Mouse (Mus musculus): ENCODE measurements around the gene Klk12. TPM values are rescaled to one million over a fixed set of nuclear protein-coding genes. Genes with fewer than 3 reads are reported as not detected.

The Klk12 gene
- total RNA-seq, 2 experiments from 2014 or later = not detected

GRCm38 (mm10) chr7:43797844-43798462 is 29.3 kb downstream of the Klk12 start:
- peak overlapping the region; percentile 56; the same call in 1 of the 2 replicates for H3K4me3 ChIP-seq
- no peak for TF ChIP-seq CTCF (IDR thresholded peaks at IDR 0.05)
- no peak for DNase-seq (ENCODE audit: extremely low spot score in 1 of 2, low spot score in 2 of 2)
- H3K27ac ChIP-seq = no peak overlapping the region
- intact Hi-C loops (cut with DNase I) = no loop called here

- DNase-seq (ENCODE audit: extremely low spot score in 1 of 2, low spot score in 2 of 2) = no peak
These were observed 31.2 kb downstream of the Klk12 start for GRCm38 (mm10) chr7:43799876-43800275.

GRCm38 (mm10) chr7:43810994-43811393 is 42.3 kb downstream of the Klk12 start, which contains the start of gene Klk7:
Gene Klk7 (plus strand): TSS chr7:43811294.
- no peak for DNase-seq (ENCODE audit: extremely low spot score in 1 of 2, low spot score in 2 of 2)
- no peak for TF ChIP-seq CTCF (IDR thresholded peaks at IDR 0.05)
- Histone ChIP-seq H3K4me3 (no peak within 1 kb of the TSS), H3K27ac (no peak within 1 kb of the TSS)
- intact Hi-C loops (cut with DNase I) = no loop called here

More at GRCm38 (mm10) chr7:43799876-43800275, 31.2 kb downstream of the Klk12 start:
- no peak for TF ChIP-seq CTCF (IDR thresholded peaks at IDR 0.05)
- intact Hi-C loops (cut with DNase I) = no loop called here
- Histone ChIP-seq H3K4me3 (no peak overlapping the region), H3K27ac (no peak overlapping the region)

GRCm38 (mm10) chr7:43815211-43815610 is 46.5 kb downstream of the Klk12 start:
- no peak for DNase-seq (ENCODE audit: extremely low spot score in 1 of 2, low spot score in 2 of 2)
- intact Hi-C loops (cut with DNase I) = no loop called here
- Histone ChIP-seq H3K27ac (no peak overlapping the region), H3K4me3 (no peak overlapping the region)
- no peak for TF ChIP-seq CTCF (IDR thresholded peaks at IDR 0.05)

- DNase-seq (ENCODE audit: extremely low spot score in 1 of 2, low spot score in 2 of 2) = no peak
- H3K27ac ChIP-seq = no peak overlapping the region
- no peak for TF ChIP-seq CTCF (IDR thresholded peaks at IDR 0.05)
- intact Hi-C loops (cut with DNase I) = no loop called here
- no peak overlapping the region for H3K4me3 ChIP-seq
These were observed 48.0 kb downstream of the Klk12 start for GRCm38 (mm10) chr7:43816746-43817145.

GRCm38 (mm10) chr7:43821581-43821980 is 52.9 kb downstream of the Klk12 start:
- no peak overlapping the region for H3K27ac ChIP-seq
- intact Hi-C loops (cut with DNase I) = no loop called here
- DNase-seq (ENCODE audit: extremely low spot score in 1 of 2, low spot score in 2 of 2) = no peak
- no peak overlapping the region for H3K4me3 ChIP-seq
- TF ChIP-seq CTCF (IDR thresholded peaks at IDR 0.05) = no peak

Other genes starting within 250 kb of the Klk12 start
- 1 to 10 TPM; 3.7 to 4.7 TPM for gene Cd33, start 224.5 kb upstream of the Klk12 start, total RNA-seq (2021)
- gene Zfp658, start 206.6 kb upstream of the Klk12 start, total RNA-seq (2021) = 1 to 10 TPM; 5.2 to 5.5 TPM
- 10 to 100 TPM; 14.5 to 16.2 TPM for gene Zfp719, start 189.3 kb upstream of the Klk12 start, total RNA-seq (2021)
- gene Zfp819, start 161.7 kb upstream of the Klk12 start, total RNA-seq (2021) = under 1 TPM; 0.16 to 0.25 TPM
- gene Ceacam18, start 134.2 kb upstream of the Klk12 start, total RNA-seq (2021) = not detected
- gene Siglece, start 108.7 kb upstream of the Klk12 start, total RNA-seq (2021) = 1 to 10 TPM; 1.3 to 1.5 TPM
- 1 to 10 TPM; 8.5 to 8.9 TPM for gene Ctu1, start 96.9 kb upstream of the Klk12 start, total RNA-seq (2021)
- gene Klk14, start 78.5 kb upstream of the Klk12 start, total RNA-seq (2021) = not detected
- gene Klk13, start 56.3 kb upstream of the Klk12 start, total RNA-seq (2021) = not detected
- not detected for gene Klk11, start 5.7 kb downstream of the Klk12 start, total RNA-seq (2021)
- not detected for gene Klk10, start 12.1 kb downstream of the Klk12 start, total RNA-seq (2021)
- gene Klk9, start 23.0 kb downstream of the Klk12 start, total RNA-seq (2021) = not detected
- gene Klk8, start 28.7 kb downstream of the Klk12 start, total RNA-seq (2021) = 1 to 10 TPM; 2.3 to 3.7 TPM
- not detected for gene Klk7, start 42.4 kb downstream of the Klk12 start, total RNA-seq (2021)
- gene Klk6, start 55.6 kb downstream of the Klk12 start, total RNA-seq (2021) = 1 to 10 TPM in 1 of 2 experiments, not detected in 1; 2.0 TPM
- not detected for gene Klk5, start 73.1 kb downstream of the Klk12 start, total RNA-seq (2021)
- gene Klk4, start 112.3 kb downstream of the Klk12 start, total RNA-seq (2021) = not detected
- gene Klk15, start 164.8 kb downstream of the Klk12 start, total RNA-seq (2021) = not detected
- not detected for gene Klk1b8, start 181.8 kb downstream of the Klk12 start, total RNA-seq (2021)
- not detected for gene Klk1b1, start 197.9 kb downstream of the Klk12 start, total RNA-seq (2021)
- gene Klk1b9, start 207.2 kb downstream of the Klk12 start, total RNA-seq (2021) = not detected
- not detected for gene Klk1b11, start 227.0 kb downstream of the Klk12 start, total RNA-seq (2021)
- not detected for gene Klk1b26, start 243.3 kb downstream of the Klk12 start, total RNA-seq (2021)

All from left cerebral cortex, adult 2 months (tissue).